Mouse (Mus musculus) forebrain, embryonic 16.5 days (tissue): ENCODE data around the gene Ptov1. TPM values are rescaled to one million over a fixed set of nuclear protein-coding genes. Genes with fewer than 3 reads are reported as not detected.

Experiments used
- ATAC-seq: fragments of 200-750 bp; cut with Nextera tagmentation; 2 replicates; pipeline ENCODE4 v1.8.0; 2017; ENCODE audit warnings: mild to moderate bottlenecking, moderate library complexity
- H3K27ac ChIP-seq: fragments of 300-500 bp; sonication (generic); 2 replicates; pipeline ENCODE4 v1.5.1; 2014; ENCODE audit warnings: low read length, control low read depth
- H3K27me3 ChIP-seq: fragments of 300-500 bp; sonication (generic); replicated peaks from 2 replicates; pipeline ENCODE4 v1.6.1; 2014; ENCODE audit warnings: low read length; ENCODE audit not compliant: control insufficient read depth, insufficient read depth
- H3K36me3 ChIP-seq: fragments of 300-500 bp; sonication (generic); 2 replicates; pipeline ENCODE4 v1.6.1; 2014; ENCODE audit not compliant: control insufficient read depth, insufficient read depth
- H3K4me1 ChIP-seq: fragments of 300-500 bp; sonication (generic); replicated peaks from 2 replicates; pipeline ENCODE4 v1.6.1; 2014; ENCODE audit warnings: low read length; ENCODE audit not compliant: control insufficient read depth, insufficient read depth
- H3K4me2 ChIP-seq: fragments of 300-500 bp; sonication (generic); 2 replicates; pipeline ENCODE4 v1.6.1; 2014; ENCODE audit warnings: mild to moderate bottlenecking, low read length, control low read depth
- H3K4me3 ChIP-seq: fragments of 300-500 bp; sonication (generic); replicated peaks from 2 replicates; pipeline ENCODE4 v1.5.1; 2014; ENCODE audit warnings: mild to moderate bottlenecking, low read length, control low read depth
- H3K9ac ChIP-seq: fragments of 300-500 bp; sonication (generic); replicated peaks from 2 replicates; pipeline ENCODE4 v1.6.1; 2014; ENCODE audit warnings: low read depth, low read length, control low read depth
- H3K9me3 ChIP-seq: fragments of 300-500 bp; sonication (generic); 2 replicates; pipeline ENCODE4 v1.6.1; 2016; ENCODE audit warnings: low read length; ENCODE audit not compliant: control insufficient read depth
- WGBS: fragments of 180-500 bp; shearing (Covaris S2); extraction: QIAGEN DNeasy Blood & Tissue Kit; methylation state at CpG from one replicate; pipeline ENCODE4 v1.1.7; 2014; 5-methylcytosine and 5-hydroxymethylcytosine counted together
- polyA plus RNA-seq: library from polyadenylated mRNA; unstranded; fragments of >200 nt; fragmentation: Nextera tagmentation; extraction: Ambion mirVana; gene quantifications from 2 replicates; pipeline ENCODE4 v1.2.1, GENCODE M21; 2015

Gene Ptov1
- polyA plus RNA-seq, 1 experiment from 2014 or later: 582 TPM

- ATAC-seq: no peak
- peaks cover 47% of the 10 kb centered on the region for H3K4me1 ChIP-seq
- 31% methylated on average over 10 of the region's 10 CpGs for whole genome bisulfite sequencing
Observed at GRCm38 (mm10) chr7:44855036-44855435, 14.6 kb downstream of the Ptov1 start.

GRCm38 (mm10) chr7:44854356-44855031 lies 15.1 kb downstream of the Ptov1 start:
- no peaks in the 10 kb centered on the region for H3K27me3 ChIP-seq
- H3K9ac ChIP-seq: peak overlapping the region; percentile 69
- H3K27ac ChIP-seq: peak overlapping the region; percentile 89
- ATAC-seq: peak; percentile 10; the same call in 1 of the 2 replicates
- H3K4me1 ChIP-seq: peaks cover 47% of the 10 kb centered on the region
- H3K4me3 ChIP-seq: peak overlapping the region; percentile 50
- peaks cover 4% of the 10 kb centered on the region; the same call in 1 of the 2 replicates for H3K36me3 ChIP-seq
- WGBS: 4% methylated on average over 45 of the region's 45 CpGs
- peak overlapping the region; percentile 78 for H3K4me2 ChIP-seq
- no peaks in the 10 kb centered on the region for H3K9me3 ChIP-seq

More at GRCm38 (mm10) chr7:44855036-44855435, 14.6 kb downstream of the Ptov1 start:
- Histone ChIP-seq H3K9ac (peak overlapping the region; percentile 69), H3K36me3 (peaks cover 4% of the 10 kb centered on the region; the same call in 1 of the 2 replicates), H3K4me3 (peak overlapping the region; percentile 50), H3K27ac (peak overlapping the region; percentile 89), H3K4me2 (peak overlapping the region; percentile 78), H3K27me3 (no peaks in the 10 kb centered on the region), H3K9me3 (no peaks in the 10 kb centered on the region)

GRCm38 (mm10) chr7:44853596-44854355 lies 15.8 kb downstream of the Ptov1 start:
- Histone ChIP-seq H3K4me2 (peak overlapping the region; percentile 78), H3K4me1 (peaks cover 47% of the 10 kb centered on the region), H3K36me3 (peaks cover 4% of the 10 kb centered on the region; the same call in 1 of the 2 replicates), H3K4me3 (peak overlapping the region; percentile 50), H3K9me3 (no peaks in the 10 kb centered on the region), H3K27ac (peak overlapping the region; percentile 89), H3K9ac (peak overlapping the region; percentile 69), H3K27me3 (no peaks in the 10 kb centered on the region)
- no peak for ATAC-seq
- WGBS: 28% methylated on average over 26 of the region's 26 CpGs

GRCm38 (mm10) chr7:44853065-44853464 lies 16.5 kb downstream of the Ptov1 start:
- H3K27me3 ChIP-seq: no peaks in the 10 kb centered on the region
- H3K27ac ChIP-seq: no peak overlapping the region
- peaks cover 42% of the 10 kb centered on the region for H3K4me1 ChIP-seq
- WGBS: 90% methylated on average over 2 of the region's 2 CpGs
- peaks cover 4% of the 10 kb centered on the region; the same call in 1 of the 2 replicates for H3K36me3 ChIP-seq
- ATAC-seq: no peak
- no peak overlapping the region for H3K4me2 ChIP-seq
- no peaks in the 10 kb centered on the region for H3K9me3 ChIP-seq
- no peak overlapping the region for H3K4me3 ChIP-seq
- H3K9ac ChIP-seq: no peak overlapping the region

- H3K27ac ChIP-seq: no peak overlapping the region
- H3K4me2 ChIP-seq: no peak overlapping the region
- H3K9ac ChIP-seq: no peak overlapping the region
- H3K36me3 ChIP-seq: peaks cover 4% of the 10 kb centered on the region; the same call in 1 of the 2 replicates
- no peak for ATAC-seq
- H3K27me3 ChIP-seq: no peaks in the 10 kb centered on the region
- WGBS: 91% methylated on average over 36 of the region's 36 CpGs
- peaks cover 42% of the 10 kb centered on the region for H3K4me1 ChIP-seq
- H3K4me3 ChIP-seq: no peak overlapping the region
- H3K9me3 ChIP-seq: no peaks in the 10 kb centered on the region
Observed at GRCm38 (mm10) chr7:44852259-44853027, 17.1 kb downstream of the Ptov1 start.

GRCm38 (mm10) chr7:44851625-44852234 lies 17.9 kb downstream of the Ptov1 start:
- Histone ChIP-seq H3K9me3 (no peaks in the 10 kb centered on the region), H3K4me1 (peaks cover 43% of the 10 kb centered on the region), H3K4me3 (no peak overlapping the region), H3K27me3 (no peaks in the 10 kb centered on the region), H3K27ac (no peak overlapping the region), H3K9ac (no peak overlapping the region), H3K36me3 (peaks cover 4% of the 10 kb centered on the region; the same call in 1 of the 2 replicates), H3K4me2 (no peak overlapping the region)
- WGBS: 92% methylated on average over 12 of the region's 12 CpGs
- ATAC-seq: no peak

- peak overlapping the region; percentile 80 for H3K9ac ChIP-seq
- no peaks in the 10 kb centered on the region for H3K9me3 ChIP-seq
- WGBS: 79% methylated on average over 8 of the region's 8 CpGs
- H3K4me2 ChIP-seq: peak overlapping the region; percentile 73
- peaks cover 40% of the 10 kb centered on the region for H3K4me1 ChIP-seq
- peaks cover 5% of the 10 kb centered on the region for H3K36me3 ChIP-seq
- H3K4me3 ChIP-seq: peak overlapping the region; percentile 71
- H3K27ac ChIP-seq: no peak overlapping the region
- H3K27me3 ChIP-seq: no peaks in the 10 kb centered on the region
- no peak for ATAC-seq
Observed at GRCm38 (mm10) chr7:44850789-44851624, 18.6 kb downstream of the Ptov1 start.

GRCm38 (mm10) chr7:44850146-44850545 lies 19.4 kb downstream of the Ptov1 start:
- Histone ChIP-seq H3K4me3 (peak overlapping the region; percentile 71), H3K36me3 (peaks cover 12% of the 10 kb centered on the region), H3K27me3 (no peaks in the 10 kb centered on the region), H3K9me3 (no peaks in the 10 kb centered on the region), H3K27ac (peak overlapping the region; percentile 99), H3K4me2 (peak overlapping the region; percentile 73), H3K9ac (peak overlapping the region; percentile 80), H3K4me1 (peaks cover 39% of the 10 kb centered on the region)
- peak; percentile 35 for ATAC-seq
- 0% methylated on average over 32 of the region's 33 CpGs for WGBS
